Mouse (Mus musculus): ENCODE data around the gene Espnl. TPM values are rescaled to one million over a fixed set of nuclear protein-coding genes. Genes with fewer than 3 reads are reported as not detected.

Espnl gene
- polyA plus RNA-seq, 1 experiment = 0.15 TPM

DNA sequence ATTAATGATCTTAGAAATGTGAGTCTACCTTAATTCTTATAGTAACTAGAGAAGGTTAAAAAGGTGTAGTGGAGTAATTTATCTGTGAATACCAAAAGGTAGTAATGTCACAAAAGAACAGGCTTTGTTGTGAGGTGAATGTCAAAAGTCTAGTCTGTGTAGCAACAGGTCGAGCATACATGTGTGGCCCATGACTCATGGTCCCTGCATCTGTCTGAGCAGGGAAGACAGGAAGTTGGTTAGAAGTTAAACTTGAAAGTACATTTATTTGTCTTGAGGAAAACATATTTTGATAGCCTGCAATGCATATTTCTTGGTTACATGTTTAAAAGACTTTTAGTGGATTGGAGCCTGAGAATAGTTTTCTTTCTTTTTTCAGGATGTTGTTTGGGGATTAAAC, 42.7 kb upstream of the Espnl start:
- Histone ChIP-seq H3ac (ENCODE audit: control insufficient read depth, insufficient read length, low read depth) (no peak overlapping the region), H3K79me3 (ENCODE audit: low read depth) (no peaks in the 10 kb centered on the region), H3K4me3 (ENCODE audit: insufficient read depth, poor library complexity, severe bottlenecking) (no peak overlapping the region), H3K27me3 (ENCODE audit: control insufficient read depth, insufficient read depth, insufficient read length) (no peaks in the 10 kb centered on the region), H3K79me2 (ENCODE audit: control insufficient read depth, insufficient read depth) (peaks cover 2% of the 10 kb centered on the region), H3K36me3 (ENCODE audit: control insufficient read depth, insufficient read depth) (peaks cover 69% of the 10 kb centered on the region)
- TF ChIP-seq CEBPB (IDR thresholded peaks at IDR 0.05; ENCODE audit: low read depth) (no peak), MYOD1 (IDR thresholded peaks at IDR 0.05; ENCODE audit: control insufficient read depth, insufficient read length, low read depth) (peak; percentile 20), MYOG (IDR thresholded peaks at IDR 0.05; ENCODE audit: control insufficient read depth, extremely low read depth, insufficient read length) (no peak), USF1 (IDR thresholded peaks at IDR 0.05; ENCODE audit: low read depth) (no peak)

GRCm38 (mm10) chr1:91282582-91282981, 39.3 kb upstream of the Espnl start:
- TF ChIP-seq CEBPB (IDR thresholded peaks at IDR 0.05; ENCODE audit: low read depth) = no peak
- TF ChIP-seq FOSL1 (IDR thresholded peaks at IDR 0.05; ENCODE audit: insufficient read depth, low read length, poor library complexity, severe bottlenecking) = no peak
- TF ChIP-seq USF1 (IDR thresholded peaks at IDR 0.05; ENCODE audit: low read depth) = no peak
- H3K79me3 ChIP-seq (ENCODE audit: low read depth) = no peaks in the 10 kb centered on the region
- no peaks in the 10 kb centered on the region for H3K27me3 ChIP-seq (ENCODE audit: control insufficient read depth, insufficient read depth, insufficient read length)
- no peak overlapping the region for H3K4me3 ChIP-seq (ENCODE audit: insufficient read depth, poor library complexity, severe bottlenecking)
- no peak overlapping the region for H3ac ChIP-seq (ENCODE audit: control insufficient read depth, insufficient read length, low read depth)
- H3K79me2 ChIP-seq (ENCODE audit: control insufficient read depth, insufficient read depth) = no peaks in the 10 kb centered on the region
- H3K36me3 ChIP-seq (ENCODE audit: control insufficient read depth, insufficient read depth) = peaks cover 79% of the 10 kb centered on the region

- TF ChIP-seq MAX (IDR thresholded peaks at IDR 0.05) = no peak
- no peak for TF ChIP-seq MYOD1 (IDR thresholded peaks at IDR 0.05; ENCODE audit: control insufficient read depth, insufficient read length, low read depth)
- Histone ChIP-seq H3K4me3 (ENCODE audit: insufficient read depth, poor library complexity, severe bottlenecking) (no peak overlapping the region), H3K79me3 (ENCODE audit: low read depth) (no peaks in the 10 kb centered on the region), H3ac (ENCODE audit: control insufficient read depth, insufficient read length, low read depth) (no peak overlapping the region), H3K27me3 (ENCODE audit: control insufficient read depth, insufficient read depth, insufficient read length) (no peaks in the 10 kb centered on the region), H3K79me2 (ENCODE audit: control insufficient read depth, insufficient read depth) (no peaks in the 10 kb centered on the region), H3K36me3 (ENCODE audit: control insufficient read depth, insufficient read depth) (peaks cover 45% of the 10 kb centered on the region)
Measured at GRCm38 (mm10) chr1:91289375-91289774, 32.5 kb upstream of the Espnl start.

DNA sequence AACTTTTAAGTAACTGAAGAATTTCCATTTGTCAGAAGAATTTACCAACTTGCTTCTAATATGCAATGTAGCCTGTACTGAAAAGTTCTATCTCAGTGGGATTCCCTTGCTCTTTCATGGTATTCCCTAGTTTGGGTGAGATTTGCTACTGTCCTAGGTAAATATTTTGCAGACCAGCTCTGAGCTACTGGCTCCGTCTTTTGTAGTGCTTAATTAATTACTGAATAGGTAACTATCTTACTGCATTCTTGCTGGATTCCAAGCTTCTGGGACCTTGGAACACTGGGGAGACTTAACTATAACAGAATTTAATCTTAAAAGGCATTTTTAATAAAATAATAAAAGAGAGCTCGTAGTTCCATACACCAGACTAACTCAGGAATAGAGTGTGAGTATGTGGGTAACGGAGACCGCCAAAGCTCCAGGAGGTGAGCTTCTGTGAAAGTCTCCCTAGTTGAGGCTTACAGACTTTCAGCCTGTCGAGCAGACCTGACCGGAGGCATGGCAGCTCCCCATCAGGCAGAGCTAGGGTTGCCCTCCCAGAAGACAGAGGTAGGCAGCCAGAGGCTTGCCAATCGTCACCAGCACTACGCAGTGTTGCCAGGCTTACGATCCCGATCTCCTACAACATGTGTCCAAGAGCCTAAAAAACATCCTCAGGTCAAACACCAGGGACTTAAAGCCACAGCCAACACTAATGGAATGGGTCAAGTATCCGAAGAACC, 29.6 kb upstream of the Espnl start:
- no peak overlapping the region for H3K4me3 ChIP-seq (ENCODE audit: insufficient read depth, poor library complexity, severe bottlenecking)
- TF ChIP-seq MAX (IDR thresholded peaks at IDR 0.05) (no peak), FOSL1 (IDR thresholded peaks at IDR 0.05; ENCODE audit: insufficient read depth, low read length, poor library complexity, severe bottlenecking) (no peak), USF1 (IDR thresholded peaks at IDR 0.05; ENCODE audit: low read depth) (no peak), MYOD1 (IDR thresholded peaks at IDR 0.05; ENCODE audit: control insufficient read depth, insufficient read length, low read depth) (no peak), CEBPB (IDR thresholded peaks at IDR 0.05; ENCODE audit: low read depth) (no peak), CTCF (IDR thresholded peaks at IDR 0.05; ENCODE audit: control insufficient read depth, insufficient read depth, insufficient read length) (no peak)

GRCm38 (mm10) chr1:91295544-91295943, 26.3 kb upstream of the Espnl start:
- peaks cover 4% of the 10 kb centered on the region for H3K36me3 ChIP-seq (ENCODE audit: control insufficient read depth, insufficient read depth)
- H3ac ChIP-seq (ENCODE audit: control insufficient read depth, insufficient read length, low read depth) = no peak overlapping the region
- TF ChIP-seq FOSL1 (IDR thresholded peaks at IDR 0.05; ENCODE audit: insufficient read depth, low read length, poor library complexity, severe bottlenecking) (no peak), MYOD1 (IDR thresholded peaks at IDR 0.05; ENCODE audit: control insufficient read depth, insufficient read length, low read depth) (no peak), MYOG (IDR thresholded peaks at IDR 0.05; ENCODE audit: control insufficient read depth, extremely low read depth, insufficient read length) (no peak), USF1 (IDR thresholded peaks at IDR 0.05; ENCODE audit: low read depth) (no peak), CTCF (IDR thresholded peaks at IDR 0.05; ENCODE audit: control insufficient read depth, insufficient read depth, insufficient read length) (no peak), CEBPB (IDR thresholded peaks at IDR 0.05; ENCODE audit: low read depth) (no peak), MAX (IDR thresholded peaks at IDR 0.05) (no peak)
- no peaks in the 10 kb centered on the region for H3K27me3 ChIP-seq (ENCODE audit: control insufficient read depth, insufficient read depth, insufficient read length)
- H3K79me3 ChIP-seq (ENCODE audit: low read depth) = no peaks in the 10 kb centered on the region
- no peak overlapping the region for H3K4me3 ChIP-seq (ENCODE audit: insufficient read depth, poor library complexity, severe bottlenecking)
- H3K79me2 ChIP-seq (ENCODE audit: control insufficient read depth, insufficient read depth) = no peaks in the 10 kb centered on the region

More for the DNA sequence above, 29.6 kb upstream of the Espnl start:
- Histone ChIP-seq H3K27me3 (ENCODE audit: control insufficient read depth, insufficient read depth, insufficient read length) (no peaks in the 10 kb centered on the region), H3ac (ENCODE audit: control insufficient read depth, insufficient read length, low read depth) (no peak overlapping the region), H3K36me3 (ENCODE audit: control insufficient read depth, insufficient read depth) (peaks cover 17% of the 10 kb centered on the region), H3K79me2 (ENCODE audit: control insufficient read depth, insufficient read depth) (no peaks in the 10 kb centered on the region), H3K79me3 (ENCODE audit: low read depth) (no peaks in the 10 kb centered on the region)

GRCm38 (mm10) chr1:91297799-91298744, 23.8 kb upstream of the Espnl start, which contains the start of gene Scly:
Scly (plus strand) TSS chr1:91298338.
- Histone ChIP-seq H3K27me3 (ENCODE audit: control insufficient read depth, insufficient read depth, insufficient read length) (no peaks in the 10 kb centered on the region), H3K4me3 (ENCODE audit: insufficient read depth, poor library complexity, severe bottlenecking) (peak within 1 kb of the TSS; percentile 55), H3K79me3 (ENCODE audit: low read depth) (no peaks in the 10 kb centered on the region), H3K79me2 (ENCODE audit: control insufficient read depth, insufficient read depth) (no peaks in the 10 kb centered on the region), H3K36me3 (ENCODE audit: control insufficient read depth, insufficient read depth) (peaks cover under 1% of the 10 kb centered on the region), H3ac (ENCODE audit: control insufficient read depth, insufficient read length, low read depth) (peak within 1 kb of the TSS; percentile 64)
- TF ChIP-seq MAX (IDR thresholded peaks at IDR 0.05) (no peak), USF1 (IDR thresholded peaks at IDR 0.05; ENCODE audit: low read depth) (peak; percentile 87)
